Mouse (Mus musculus) hindbrain, postnatal 0 days (tissue): ENCODE data around the gene Adgrg7. TPM values are rescaled to one million over a fixed set of nuclear protein-coding genes. Genes with fewer than 3 reads are reported as not detected.

Experiments
- ATAC-seq: fragments of 200-750 bp; cut with Nextera tagmentation; 2 replicates; pipeline ENCODE4 v1.8.0; 2017; ENCODE audit warnings: mild to moderate bottlenecking, moderate TSS enrichment, moderate library complexity
- DNase-seq: peaks from one replicate; pipeline ENCODE4 v3.0.0-alpha.2; 2015; ENCODE audit warnings: low spot score
- H3K27ac ChIP-seq: fragments of 300-500 bp; sonication (generic); 2 replicates; pipeline ENCODE4 v1.5.1; 2014; ENCODE audit warnings: mild to moderate bottlenecking
- H3K27me3 ChIP-seq: fragments of 300-500 bp; sonication (generic); 2 replicates; pipeline ENCODE4 v1.6.1; 2014; ENCODE audit warnings: low read length, mixed read lengths; ENCODE audit not compliant: insufficient read depth
- H3K36me3 ChIP-seq: fragments of 300-500 bp; sonication (generic); 2 replicates; pipeline ENCODE4 v1.6.1; 2014; ENCODE audit warnings: low read length, mixed read lengths; ENCODE audit not compliant: insufficient read depth
- H3K4me1 ChIP-seq: fragments of 300-500 bp; sonication (generic); 2 replicates; pipeline ENCODE4 v1.6.1; 2014; ENCODE audit warnings: antibody characterized with exemption, low read length, mixed read lengths; ENCODE audit not compliant: insufficient read depth
- H3K4me2 ChIP-seq: fragments of 300-500 bp; sonication (generic); 2 replicates; pipeline ENCODE4 v1.6.1; 2014; ENCODE audit warnings: low read depth, mild to moderate bottlenecking, low read length, moderate library complexity, mixed read lengths
- H3K4me3 ChIP-seq: fragments of 300-500 bp; sonication (generic); 2 replicates; pipeline ENCODE4 v1.5.1; 2014; ENCODE audit warnings: low read length
- H3K9ac ChIP-seq: fragments of 300-500 bp; sonication (generic); replicated peaks from 2 replicates; pipeline ENCODE4 v1.6.1; 2014; ENCODE audit warnings: mild to moderate bottlenecking, low read length, moderate library complexity, mixed read lengths
- H3K9me3 ChIP-seq: fragments of 300-500 bp; sonication (generic); 2 replicates; pipeline ENCODE4 v1.6.1; 2016; ENCODE audit warnings: low read length, mixed read lengths
- CTCF ChIP-seq: IDR thresholded peaks from 2 replicates; pipeline ENCODE4 v1.5.1; 2016; ENCODE audit warnings: antibody characterized with exemption, control low read depth, low read depth
- WGBS: fragments of 180-500 bp; shearing (Covaris S2); extraction: QIAGEN DNeasy Blood & Tissue Kit; methylation state at CpG from one replicate; pipeline ENCODE4 v1.1.7; 2014; 5-methylcytosine and 5-hydroxymethylcytosine counted together
- polyA plus RNA-seq: library from polyadenylated mRNA; unstranded; fragments of >200 nt; fragmentation: Nextera tagmentation; extraction: Ambion mirVana; gene quantifications from 2 replicates; pipeline ENCODE4 v1.2.1, GENCODE M21; 2015
- total RNA-seq: library from RNA; depleted of rRNA; stranded (reverse); fragments of >200 nt; gene quantifications from 2 replicates; pipeline ENCODE4 v1.2.3, GENCODE M21; 2014; rRNA removed

Gene Adgrg7
- total and polyA plus RNA-seq, 2 experiments from 2014 or later: not detected

- Histone ChIP-seq H3K4me2 (no peak overlapping the region), H3K27ac (no peak overlapping the region), H3K9ac (no peak overlapping the region), H3K36me3 (peaks cover 11% of the 10 kb centered on the region), H3K9me3 (no peaks in the 10 kb centered on the region), H3K27me3 (no peaks in the 10 kb centered on the region), H3K4me1 (no peaks in the 10 kb centered on the region), H3K4me3 (no peak overlapping the region)
- peak; percentile 46; the same call in 1 of the 2 replicates for ATAC-seq
- 64% methylated on average over 8 of the region's 8 CpGs for WGBS
- peak; percentile 35 for DNase-seq
- no peak for TF ChIP-seq CTCF
Measured at GRCm38 (mm10) chr16:56681010-56681645, 114.5 kb downstream of the Adgrg7 start.

GRCm38 (mm10) chr16:56677146-56677545, 118.5 kb downstream of the Adgrg7 start:
- peak; percentile 89 for ATAC-seq
- Histone ChIP-seq H3K4me2 (no peak overlapping the region), H3K36me3 (no peaks in the 10 kb centered on the region), H3K27ac (no peak overlapping the region), H3K9ac (no peak overlapping the region), H3K27me3 (no peaks in the 10 kb centered on the region), H3K4me1 (no peaks in the 10 kb centered on the region), H3K4me3 (no peak overlapping the region), H3K9me3 (no peaks in the 10 kb centered on the region)
- DNase-seq: peak; percentile 77
- peak; percentile 71 for TF ChIP-seq CTCF
- WGBS: 61% methylated on average over 4 of the region's 4 CpGs

Other genes with a start within 250 kb of the Adgrg7 start
- 90.9 and 97.6 TPM in 2 replicates for gene Tfg, start 78.4 kb downstream of the Adgrg7 start, total RNA-seq
- 152 and 155 TPM in 2 replicates for gene Tfg, start 78.4 kb downstream of the Adgrg7 start, polyA plus RNA-seq
- 1.6 and 2.4 TPM in 2 replicates for gene Tmem45a, start 90.3 kb upstream of the Adgrg7 start, total RNA-seq
- gene Tmem45a, start 90.3 kb upstream of the Adgrg7 start, polyA plus RNA-seq: 4.0 and 4.5 TPM in 2 replicates
- gene Lnp1, start 132.2 kb upstream of the Adgrg7 start, total RNA-seq: not detected in 2 replicates
- 0.76 and 1.0 TPM in 2 replicates for gene Lnp1, start 132.2 kb upstream of the Adgrg7 start, polyA plus RNA-seq